Mouse (Mus musculus) spleen, postnatal 10 days (tissue): ENCODE measurements at regions not wholly inside any gene's neighbourhood (a gene's known extent, or its start where the extent isn't known, plus 50 kb on each side); places are given as distances from the start of the nearest gene placed in this dataset.
A peak's percentile ranks its signal among the peaks of the same experiment; 100 is the strongest.

ENCODE experiments used
- DNase-seq, 2 experiments: peaks; one replicate each; pipeline ENCODE4 v3.0.0; 2021 to 2022; ENCODE audit warnings: low spot score in 2 of 2

DNA sequence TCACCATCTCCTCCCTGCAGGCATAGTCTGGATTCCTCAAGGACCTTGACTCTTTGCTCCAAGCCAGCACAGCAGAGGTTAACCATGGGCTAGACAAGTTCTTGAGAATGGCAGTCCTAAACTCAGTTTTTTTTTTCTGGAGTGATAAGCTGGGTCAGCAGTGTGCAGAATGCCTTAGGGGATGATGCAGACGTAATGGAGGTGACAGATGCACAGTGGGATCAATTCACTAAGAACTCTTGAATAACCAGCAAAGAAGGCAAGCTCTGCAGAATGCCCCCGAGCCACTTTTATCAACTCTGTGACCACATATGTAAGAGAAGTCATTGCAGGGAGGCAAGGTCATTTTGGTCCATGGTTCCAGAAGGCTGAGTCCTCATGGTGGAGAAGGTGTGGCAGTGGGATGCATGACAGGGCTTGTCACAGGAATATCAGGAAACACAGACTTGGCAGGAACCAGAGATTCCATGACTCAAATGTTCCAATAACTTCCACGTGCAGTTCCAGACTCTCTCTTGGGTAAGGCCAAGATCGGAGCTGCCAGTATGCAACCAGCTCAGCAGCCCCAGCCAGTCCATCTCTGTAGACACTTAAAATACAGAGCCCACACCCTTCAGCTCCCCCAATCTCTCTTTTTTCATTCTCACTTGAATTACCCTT, 494.3 kb downstream of the Cdh26 start:
- DNase-seq = no peak

- no peak for DNase-seq
These were observed 496.8 kb downstream of the Cdh26 start for GRCm38 (mm10) chr2:178927038-178927660.

DNA sequence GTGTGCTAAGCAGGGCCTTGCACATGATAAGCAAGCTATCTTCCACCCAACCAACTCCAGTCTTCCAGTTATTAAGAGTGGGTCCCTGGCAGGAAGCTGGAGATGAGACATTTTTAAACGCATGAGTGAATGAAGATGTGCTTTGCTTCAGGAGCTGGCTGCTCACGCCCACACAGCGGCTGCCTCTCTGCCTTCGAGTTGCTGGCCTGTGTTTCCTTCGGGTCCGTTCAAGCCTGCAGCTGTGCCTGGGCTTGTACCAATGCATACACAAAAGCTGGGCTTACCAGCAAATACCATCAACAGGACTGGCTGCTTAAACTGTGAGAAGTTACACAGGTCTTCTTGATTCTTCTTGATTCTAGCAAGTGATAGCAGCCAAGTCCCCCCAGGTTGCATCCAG, 498.7 kb downstream of the Cdh26 start:
- DNase-seq = peak in 1 of 2 experiments; percentile 26

DNA sequence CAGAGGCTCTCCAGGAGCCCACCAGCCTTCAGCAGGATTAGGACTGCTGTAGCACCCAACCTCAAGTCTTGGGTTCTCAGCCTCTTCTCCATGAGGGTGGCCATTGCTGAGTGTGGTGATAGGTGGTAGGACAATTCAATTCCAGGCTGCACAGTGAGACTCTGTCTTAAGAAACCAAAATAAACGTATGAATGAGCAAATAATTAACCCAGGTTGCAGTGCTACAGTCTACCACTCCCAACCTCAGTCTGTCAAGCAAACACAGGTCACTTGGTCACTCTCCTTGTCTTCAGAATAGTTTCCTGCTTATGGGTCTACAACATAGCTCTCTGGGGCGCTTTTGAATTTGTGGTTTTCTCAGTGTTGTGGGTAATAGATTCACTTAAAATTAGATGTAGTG, 499.8 kb downstream of the Cdh26 start:
- no peak for DNase-seq

GRCm38 (mm10) chr2:178948471-178948870, 493.8 kb upstream of the Cdh4 start:
- no peak for DNase-seq

DNA sequence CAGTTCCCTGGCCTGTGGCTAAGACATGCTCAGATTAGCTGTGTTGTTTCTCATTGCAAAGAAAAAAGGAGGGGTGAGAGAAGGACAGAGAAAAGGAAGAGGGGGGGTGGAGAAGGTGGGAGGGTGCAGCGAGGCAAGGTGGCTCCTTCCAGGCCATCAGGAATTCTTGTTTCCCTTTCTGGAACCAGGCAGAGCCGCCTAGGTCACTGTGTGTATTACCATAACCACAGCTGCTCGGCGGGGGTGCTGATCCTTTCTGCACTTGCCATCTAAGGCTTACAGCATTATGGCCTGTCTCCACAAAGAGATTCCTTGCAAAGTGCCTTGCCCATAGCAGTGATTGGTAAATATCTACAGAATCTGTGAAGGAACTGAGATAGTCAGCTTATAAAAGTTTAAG, 493.1 kb upstream of the Cdh4 start:
- no peak for DNase-seq

DNA sequence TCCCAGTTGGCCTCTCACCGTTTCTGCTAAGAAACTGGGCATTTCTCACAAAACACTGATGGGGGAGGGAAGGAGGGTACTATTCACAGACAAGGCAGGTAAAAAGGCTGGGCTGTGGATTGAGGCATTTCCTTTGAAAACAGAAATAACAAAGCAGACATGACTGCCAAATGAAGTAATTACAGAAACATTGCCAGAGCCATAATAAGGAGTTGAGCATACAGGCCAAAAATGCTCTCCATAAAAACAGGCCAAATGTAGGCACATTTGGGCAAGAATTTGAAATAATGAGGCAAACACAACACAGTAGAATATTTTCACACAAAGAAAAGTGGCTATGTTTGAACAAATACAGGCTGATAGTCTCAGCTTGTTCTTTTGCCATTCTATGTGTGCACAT, 491.9 kb upstream of the Cdh4 start:
- no peak for DNase-seq

DNA sequence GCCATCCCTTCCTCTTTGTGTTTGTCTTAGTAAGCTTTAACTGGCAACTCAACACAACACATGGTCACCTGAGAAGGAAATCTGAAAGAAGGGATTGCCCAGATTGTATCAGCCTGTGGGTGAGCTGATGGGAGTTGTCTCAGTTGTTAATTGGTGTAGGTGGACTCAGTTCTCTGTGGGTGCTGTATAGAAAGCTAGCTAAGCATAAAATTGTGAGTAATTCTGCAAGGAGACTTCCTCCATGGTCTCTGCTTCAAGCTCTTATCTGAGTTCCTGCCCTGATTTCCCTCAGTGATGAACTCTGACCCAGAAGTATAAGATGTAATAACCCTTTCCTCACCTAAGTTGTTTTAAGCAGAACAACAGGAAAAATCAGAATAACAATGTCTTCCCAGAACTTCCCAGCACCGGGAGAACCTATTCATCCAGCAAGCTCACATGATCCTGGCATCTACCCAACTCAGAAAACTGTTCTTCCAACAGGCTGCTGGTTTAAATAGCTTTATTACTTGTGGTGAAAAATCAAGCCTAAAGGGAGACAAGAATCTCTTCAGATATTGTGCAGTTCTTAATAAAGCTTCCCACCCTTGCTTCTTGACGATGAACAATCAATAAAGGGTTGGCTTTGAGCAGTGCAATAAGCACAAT, 487.7 kb upstream of the Cdh4 start:
- no peak for DNase-seq

DNA sequence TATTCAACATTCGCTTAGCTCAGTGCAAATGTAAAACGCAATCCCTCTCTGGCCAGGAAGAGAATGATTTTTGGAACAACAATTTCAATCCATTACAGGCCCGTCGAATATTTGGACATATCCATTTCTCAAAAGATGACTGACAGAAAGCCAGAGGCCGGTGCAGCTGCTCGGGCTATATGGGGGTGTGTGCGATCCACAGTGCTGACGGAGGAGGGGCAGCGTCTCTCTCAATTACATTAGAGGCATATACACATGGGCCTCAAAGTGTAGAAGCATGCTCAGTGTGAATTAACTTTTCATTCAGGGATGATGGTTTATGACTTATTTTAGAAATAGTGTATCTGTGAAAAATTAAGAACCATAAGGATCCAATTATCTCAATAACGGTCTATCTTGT, 483.4 kb upstream of the Cdh4 start:
- no peak for DNase-seq

GRCm38 (mm10) chr2:178959603-178960002, 482.6 kb upstream of the Cdh4 start:
- DNase-seq = no peak

- DNase-seq = no peak
These were observed 474.5 kb upstream of the Cdh4 start for GRCm38 (mm10) chr2:178967584-178968365.

- DNase-seq = no peak
These were observed 472.5 kb upstream of the Cdh4 start for GRCm38 (mm10) chr2:178969732-178970131.

DNA sequence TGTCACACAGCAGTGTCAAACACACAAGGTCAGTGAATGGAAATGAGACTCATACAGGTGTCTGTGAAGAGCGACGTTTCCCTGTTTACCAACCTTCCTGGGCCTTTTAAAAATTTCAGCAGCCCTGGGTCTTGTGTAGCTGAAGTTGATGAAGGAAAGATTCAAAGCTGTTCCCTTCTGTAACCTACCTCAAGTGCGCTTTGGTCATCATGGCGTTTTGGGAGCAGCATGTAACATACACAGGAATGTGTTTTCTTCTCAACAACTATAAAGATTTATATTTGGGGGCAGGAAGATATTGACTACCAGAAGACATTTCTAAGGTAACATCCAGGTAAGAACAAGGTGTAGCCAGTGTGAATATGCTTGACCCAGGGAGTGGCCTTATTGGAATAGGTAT, 466.9 kb upstream of the Cdh4 start:
- DNase-seq = no peak

DNA sequence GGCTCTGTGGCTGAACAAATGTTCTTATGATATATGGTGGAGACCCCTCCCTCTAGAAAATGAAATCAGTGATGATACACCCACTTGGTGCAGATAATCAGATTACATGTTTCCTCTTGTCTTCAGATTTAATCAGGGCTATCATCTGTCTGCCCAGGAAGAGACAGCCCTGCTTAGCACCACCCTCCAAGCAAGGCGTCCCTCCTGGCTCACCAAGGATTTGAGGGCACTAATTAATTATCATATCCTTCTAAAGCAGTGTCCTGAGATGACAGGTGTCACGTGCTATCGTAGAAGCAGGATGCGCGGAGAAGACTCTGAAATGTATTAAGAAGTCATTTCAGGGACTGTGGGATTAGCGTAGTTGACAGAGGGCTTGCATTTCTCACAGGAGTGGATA, 466.2 kb upstream of the Cdh4 start:
- DNase-seq = no peak

DNA sequence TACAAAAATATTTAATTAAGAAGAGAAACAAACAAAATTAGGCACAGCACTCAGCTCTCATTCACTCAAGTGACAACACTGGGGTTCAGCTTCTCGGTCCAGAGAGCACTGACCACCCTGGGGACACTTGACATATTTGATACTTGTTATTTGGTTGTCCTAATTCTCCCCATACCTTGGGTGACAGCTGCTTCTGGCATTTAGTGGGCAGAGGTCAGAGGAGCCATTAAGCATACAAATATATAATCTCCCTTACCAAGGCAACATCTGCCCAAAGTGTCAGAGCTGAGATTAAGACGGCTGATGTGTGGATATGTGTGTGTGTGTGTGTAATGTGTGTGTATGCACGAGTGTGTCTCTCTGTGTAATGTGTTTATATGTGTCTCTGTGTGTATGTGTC, 465.7 kb upstream of the Cdh4 start:
- no peak for DNase-seq

GRCm38 (mm10) chr2:178979451-178979850, 462.8 kb upstream of the Cdh4 start:
- no peak for DNase-seq

GRCm38 (mm10) chr2:178981736-178982502, 460.3 kb upstream of the Cdh4 start:
- DNase-seq = no peak

DNA sequence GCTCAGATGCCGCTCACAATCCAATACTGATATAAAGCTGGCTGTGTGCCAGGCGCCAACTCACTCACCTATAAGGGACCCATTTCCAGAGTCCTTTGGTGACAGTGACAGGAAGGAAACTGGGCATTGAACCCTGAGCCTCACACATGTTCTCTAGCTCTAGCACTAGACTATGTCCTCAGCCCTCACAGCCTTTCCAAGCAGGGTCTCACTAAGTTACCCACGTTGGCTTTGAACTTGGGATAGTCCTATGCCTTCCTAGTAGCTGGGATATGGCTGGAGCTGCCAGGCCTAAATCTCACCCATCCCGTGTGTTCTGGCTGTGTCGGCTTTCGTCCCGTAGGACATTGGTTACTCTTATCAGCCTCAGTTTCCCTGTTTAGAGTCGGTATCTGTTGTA, 458.4 kb upstream of the Cdh4 start:
- no peak for DNase-seq

GRCm38 (mm10) chr2:178987935-178988334, 454.3 kb upstream of the Cdh4 start:
- no peak for DNase-seq

DNA sequence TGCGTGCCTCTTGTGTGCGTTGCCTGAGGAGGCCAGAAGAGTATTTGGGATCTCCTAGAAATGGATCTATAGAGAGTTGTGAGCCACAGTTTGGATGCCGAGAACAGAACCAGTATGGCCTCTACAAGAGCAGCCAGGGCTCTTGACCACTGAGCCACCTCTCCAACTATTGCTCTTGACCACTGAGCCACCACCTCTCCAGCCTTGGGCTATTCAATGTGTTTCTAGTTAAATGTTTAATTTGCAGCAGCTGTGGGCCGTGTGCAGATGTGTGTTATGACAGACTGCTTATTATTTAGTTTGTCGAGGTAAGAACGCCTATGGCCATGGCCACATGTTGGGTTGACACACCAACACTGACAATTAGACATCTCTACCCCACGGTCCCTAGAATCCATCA, 452.9 kb upstream of the Cdh4 start:
- no peak for DNase-seq

- no peak for DNase-seq
These were observed 452.4 kb upstream of the Cdh4 start for GRCm38 (mm10) chr2:178989784-178990183.

- no peak for DNase-seq
These were observed 451.3 kb upstream of the Cdh4 start for GRCm38 (mm10) chr2:178990959-178991358.
